Mouse (Mus musculus) WW6 (cell line): ENCODE results near the gene Pam.
A peak's percentile ranks its signal among the peaks of the same experiment; 100 is the strongest.

Source experiments
- DNase-seq: peaks from one replicate; pipeline ENCODE4 v3.0.0-alpha.2; 2013; ENCODE audit warnings: low read depth, low spot score

Pam gene

GRCm38 (mm10) chr1:97833466-97834353 is 261.7 kb downstream of the Pam start:
- no peak for DNase-seq

- DNase-seq = no peak
These were observed 267.4 kb downstream of the Pam start for GRCm38 (mm10) chr1:97828087-97828486.

- no peak for DNase-seq
These were observed 267.9 kb downstream of the Pam start for GRCm38 (mm10) chr1:97827566-97827965.

GRCm38 (mm10) chr1:97822904-97823303 is 272.5 kb downstream of the Pam start:
- DNase-seq = no peak

GRCm38 (mm10) chr1:97822203-97822602 is 273.2 kb downstream of the Pam start:
- no peak for DNase-seq

- DNase-seq = no peak
These were observed 274.2 kb downstream of the Pam start for GRCm38 (mm10) chr1:97821282-97821681.

- no peak for DNase-seq
These were observed 286.1 kb downstream of the Pam start for GRCm38 (mm10) chr1:97809255-97809912.

GRCm38 (mm10) chr1:97804520-97804919 is 290.9 kb downstream of the Pam start:
- no peak for DNase-seq

GRCm38 (mm10) chr1:97802207-97802902 is 293.1 kb downstream of the Pam start:
- DNase-seq = no peak

- DNase-seq = no peak
These were observed 299.5 kb downstream of the Pam start for GRCm38 (mm10) chr1:97795936-97796335.

- DNase-seq = no peak
These were observed 301.3 kb downstream of the Pam start for GRCm38 (mm10) chr1:97794110-97794509.

- DNase-seq = no peak
These were observed 307.0 kb downstream of the Pam start for GRCm38 (mm10) chr1:97788490-97788889.

- DNase-seq = no peak
These were observed 307.8 kb downstream of the Pam start for GRCm38 (mm10) chr1:97787674-97788073.

GRCm38 (mm10) chr1:97785685-97786393 is 309.6 kb downstream of the Pam start:
- no peak for DNase-seq

GRCm38 (mm10) chr1:97784928-97785327 is 310.5 kb downstream of the Pam start:
- DNase-seq = no peak

GRCm38 (mm10) chr1:97781674-97782073 is 313.8 kb downstream of the Pam start:
- DNase-seq = no peak

GRCm38 (mm10) chr1:97773973-97774372 is 321.5 kb downstream of the Pam start:
- no peak for DNase-seq

GRCm38 (mm10) chr1:97773362-97773761 is 322.1 kb downstream of the Pam start:
- DNase-seq = no peak

- DNase-seq = no peak
These were observed 323.7 kb downstream of the Pam start for GRCm38 (mm10) chr1:97771727-97772126.

- DNase-seq = no peak
These were observed 324.3 kb downstream of the Pam start for GRCm38 (mm10) chr1:97771118-97771517.

GRCm38 (mm10) chr1:97769904-97770753 is 325.3 kb downstream of the Pam start, which contains the start of the genes Gin1 and Ppip5k2:
Gin1 (plus strand) TSS chr1:97770172.
Ppip5k2 (minus strand) TSS chr1:97770411.
- DNase-seq = peak; percentile 88
